In the genomic region with DNA sequence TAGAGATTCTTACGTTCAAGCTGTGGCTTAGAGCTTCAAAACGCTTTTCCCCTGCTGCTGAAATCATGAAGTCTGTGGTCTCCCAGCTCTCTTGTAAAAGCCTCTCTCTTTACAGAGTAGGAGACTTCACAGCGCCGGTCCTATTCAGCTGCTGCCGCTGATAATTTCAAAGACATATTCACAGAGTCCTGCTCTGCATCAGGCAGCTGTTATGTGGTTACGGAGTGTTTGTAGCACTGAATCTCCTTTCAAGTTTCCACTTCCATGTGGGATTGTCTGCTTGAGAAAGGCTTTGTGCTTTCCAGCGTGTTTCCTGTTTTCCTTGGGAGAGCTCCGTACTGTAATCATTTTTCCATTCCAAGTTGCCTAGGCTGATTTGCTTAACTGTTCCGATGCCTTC, we compare ENCODE assay signal across 8 mouse cellular contexts. TPM values are rescaled to one million over a fixed set of nuclear protein-coding genes. Genes with fewer than 3 reads are reported as not detected.
DNase-seq lines count a peak whose midpoint lies in the region; ATAC-seq and TF ChIP-seq lines count a peak whose summit lies in the region.

No protein-coding gene starts in this region.

- ATAC-seq in frontal cortex, adult (ENCODE audit: low TSS enrichment) = peak; percentile 89
- ATAC-seq in intestine, postnatal 0 days = no peak
- peak; percentile 50 for ATAC-seq in megakaryocyte progenitor cell, adult 5-6 weeks (replicated peaks; ENCODE audit: poor library complexity)

- 46% methylated on average over 9 of the region's 9 CpGs for WGBS in intestine, postnatal 0 days

- H3K4me2 ChIP-seq in intestine, postnatal 0 days (replicated peaks; ENCODE audit: low read depth) = peak overlapping the region; percentile 44

- no peak overlapping the region for H3K9ac ChIP-seq in intestine, postnatal 0 days (ENCODE audit: low read depth, low read length)

- H3K27ac ChIP-seq in intestine, postnatal 0 days (ENCODE audit: low read depth, low read length) = 0 out of 2 replicates have a peak overlapping the region, but pooled peaks have one; percentile 15

- DNase-seq in frontal cortex, postnatal 25 days (ENCODE audit: low spot score in 2 of 2) = no peak
- DNase-seq in Muller cell, postnatal 12 days (ENCODE audit: inconsistent ontology term) = peak; percentile 5
- DNase-seq in heart, adult 18-20 months = peak; percentile 52 to 68
- DNase-seq in urinary bladder, adult 18-20 months (ENCODE audit: low spot score in 2 of 2) = no peak
- DNase-seq in ovary, adult 18-20 months (ENCODE audit: low spot score) = no peak

- H3K4me1 ChIP-seq in intestine, postnatal 0 days (replicated peaks; ENCODE audit: control insufficient read depth, insufficient read depth, low read length) = peaks cover 5% of the 10 kb centered on the region

- TF ChIP-seq CTCF in intestine, postnatal 0 days (IDR thresholded peaks at IDR 0.05; ENCODE audit: low read depth) = no peak

- H3K4me3 ChIP-seq in intestine, postnatal 0 days (ENCODE audit: low read depth, low read length) = peak overlapping the region; percentile 4

- H3K27me3 ChIP-seq in intestine, postnatal 0 days (replicated peaks; ENCODE audit: control insufficient read depth, insufficient read depth, low read length) = no peaks in the 10 kb centered on the region

- H3K9me3 ChIP-seq in intestine, postnatal 0 days (ENCODE audit: control insufficient read depth) = no peaks in the 10 kb centered on the region

- no peaks in the 10 kb centered on the region for H3K36me3 ChIP-seq in intestine, postnatal 0 days (ENCODE audit: control insufficient read depth, insufficient read depth)

RNA-seq across cellular contexts. Expression of gene Tyw5, which starts 30.1 kb away (rescaled TPM):
- total RNA-seq in heart, adult 18-20 months (2021) = 1 to 10 TPM; 5.1 to 5.8 TPM
- 14.0 and 15.4 TPM in 2 replicates for polyA plus RNA-seq in intestine, postnatal 0 days (2015; fragmentation: Nextera tagmentation; extraction: Ambion mirVana)
- total RNA-seq in megakaryocyte progenitor cell, adult 5-6 weeks (2015) = 23.3 and 35.1 TPM in 2 replicates
- total RNA-seq in megakaryocyte progenitor cell, adult 5-6 weeks (2017) = 25.8 and 28.4 TPM in 2 replicates

RNA-seq across cellular contexts. Expression of gene Maip1, which starts 30.8 kb away (rescaled TPM):
- total RNA-seq in heart, adult 18-20 months (2021) = 10 to 100 TPM; 10.3 to 11.3 TPM
- 13.7 and 14.7 TPM in 2 replicates for polyA plus RNA-seq in intestine, postnatal 0 days (2015; fragmentation: Nextera tagmentation; extraction: Ambion mirVana)
- total RNA-seq in megakaryocyte progenitor cell, adult 5-6 weeks (2015) = 12.4 and 15.6 TPM in 2 replicates
- 10.0 and 10.8 TPM in 2 replicates for total RNA-seq in megakaryocyte progenitor cell, adult 5-6 weeks (2017)

RNA-seq across cellular contexts. Expression of gene 1700066M21Rik, which starts 59.5 kb away (rescaled TPM):
- 1 to 10 TPM; 2.8 to 3.2 TPM for total RNA-seq in heart, adult 18-20 months (2021)
- 4.3 and 4.8 TPM in 2 replicates for polyA plus RNA-seq in intestine, postnatal 0 days (2015; fragmentation: Nextera tagmentation; extraction: Ambion mirVana)
- 16.6 and 19.3 TPM in 2 replicates for total RNA-seq in megakaryocyte progenitor cell, adult 5-6 weeks (2015)
- total RNA-seq in megakaryocyte progenitor cell, adult 5-6 weeks (2017) = 18.1 TPM in 2 replicates

Comparison
In these comparisons a context has a peak if more than half of its experiments do, and no peak if none do; other contexts are left out.
1. DNase-seq: peak in Muller cell, postnatal 12 days (single experiment) and heart, adult 18-20 months (2 of 2); none in frontal cortex, postnatal 25 days (0 of 2), urinary bladder, adult 18-20 months (0 of 2) and ovary, adult 18-20 months (single experiment).
2. RNA of gene 1700066M21Rik, which starts 59.5 kb away (total RNA-seq): 16.6 to 19.3 TPM in megakaryocyte progenitor cell, adult 5-6 weeks; 2.8 to 3.2 TPM in heart, adult 18-20 months; every median in the first group is over 4 times any median in the second.